Mouse (Mus musculus): ENCODE measurements around the gene Alppl2. TPM values are rescaled to one million over a fixed set of nuclear protein-coding genes. Genes with fewer than 3 reads are reported as not detected.

Alppl2 gene
- not detected in 2 replicates for polyA plus RNA-seq (2015; fragmentation: Nextera tagmentation; extraction: Ambion mirVana)

DNA sequence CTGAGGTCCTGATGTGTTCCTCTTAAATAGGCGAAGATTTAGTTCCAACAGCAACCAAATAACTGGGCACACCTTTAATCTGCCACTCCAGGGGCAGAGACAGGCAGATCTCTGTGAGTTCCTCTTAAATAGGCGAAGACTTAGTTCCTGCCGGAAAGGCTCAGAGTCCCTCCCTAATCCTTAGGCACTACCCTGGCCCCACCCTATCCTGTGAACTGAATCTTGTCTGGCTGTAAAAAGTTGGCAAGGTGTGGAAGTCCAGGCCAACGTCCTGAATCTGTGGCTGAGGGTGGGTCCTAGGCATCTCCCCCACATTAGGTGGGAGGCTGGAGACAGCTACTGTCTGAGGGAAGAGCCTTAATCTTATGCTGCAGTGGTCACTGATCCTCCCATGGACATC, at the start of gene Alppl2:
Gene Alppl2 (minus strand): TSS at position 101 of the 400 bp plus-strand sequence.
- no peak within 1 kb of the TSS for H3K27ac ChIP-seq (ENCODE audit: low read length)
- no peak within 1 kb of the TSS for H3K4me2 ChIP-seq (ENCODE audit: low read length)
- no peaks in the 10 kb centered on the region for H3K27me3 ChIP-seq (replicated peaks; ENCODE audit: control insufficient read depth, insufficient read depth, low read length)
- no peak within 1 kb of the TSS for H3K4me3 ChIP-seq (replicated peaks; ENCODE audit: low read length)
- ATAC-seq = no peak
- no peaks in the 10 kb centered on the region for H3K9me3 ChIP-seq (ENCODE audit: control insufficient read depth, low read length)
- no peaks in the 10 kb centered on the region for H3K4me1 ChIP-seq (replicated peaks; ENCODE audit: control insufficient read depth, insufficient read depth, low read length)
- H3K36me3 ChIP-seq (ENCODE audit: control insufficient read depth, insufficient read depth) = no peaks in the 10 kb centered on the region
- 86% methylated on average over 4 of the region's 4 CpGs for WGBS
- no peak within 1 kb of the TSS for H3K9ac ChIP-seq (replicated peaks; ENCODE audit: low read depth, low read length)

DNA sequence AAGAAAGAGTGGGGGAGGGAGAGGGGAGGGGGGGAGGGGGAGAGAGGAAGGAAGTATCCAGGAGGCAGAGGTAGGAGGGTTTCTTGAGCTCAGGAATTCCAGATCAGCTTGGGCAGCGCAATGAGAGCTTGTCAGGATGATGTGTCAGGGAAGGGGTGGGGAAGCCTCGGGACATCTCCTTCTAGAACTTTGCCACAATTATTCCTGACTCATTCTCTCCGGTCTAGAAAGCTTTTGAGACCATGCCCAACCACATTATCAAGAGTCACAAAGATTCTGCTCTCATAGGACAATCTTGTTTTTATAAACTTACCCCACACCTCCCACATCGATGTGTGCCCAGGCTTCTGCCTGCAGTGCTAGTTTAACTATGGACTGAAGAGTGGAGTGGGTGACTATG, 42.1 kb upstream of the Alppl2 start:
- Histone ChIP-seq H3K36me3 (ENCODE audit: control insufficient read depth, insufficient read depth) (no peaks in the 10 kb centered on the region), H3K27me3 (replicated peaks; ENCODE audit: control insufficient read depth, insufficient read depth, low read length) (peaks cover 6% of the 10 kb centered on the region), H3K9ac (replicated peaks; ENCODE audit: low read depth, low read length) (no peak overlapping the region), H3K4me2 (ENCODE audit: low read length) (no peak overlapping the region), H3K27ac (ENCODE audit: low read length) (no peak overlapping the region), H3K4me1 (replicated peaks; ENCODE audit: control insufficient read depth, insufficient read depth, low read length) (peaks cover 5% of the 10 kb centered on the region; the same call in 1 of the 2 replicates), H3K9me3 (ENCODE audit: control insufficient read depth, low read length) (no peaks in the 10 kb centered on the region), H3K4me3 (replicated peaks; ENCODE audit: low read length) (no peak overlapping the region)
- WGBS = 95% methylated on average over 4 of the region's 4 CpGs
- no peak for ATAC-seq

- Histone ChIP-seq H3K36me3 (ENCODE audit: control insufficient read depth, insufficient read depth) (no peaks in the 10 kb centered on the region), H3K9me3 (ENCODE audit: control insufficient read depth, low read length) (no peaks in the 10 kb centered on the region), H3K4me2 (ENCODE audit: low read length) (peak overlapping the region; percentile 42), H3K27ac (ENCODE audit: low read length) (no peak overlapping the region), H3K27me3 (replicated peaks; ENCODE audit: control insufficient read depth, insufficient read depth, low read length) (peaks cover 14% of the 10 kb centered on the region), H3K9ac (replicated peaks; ENCODE audit: low read depth, low read length) (no peak overlapping the region; the same call in 1 of the 2 replicates), H3K4me1 (replicated peaks; ENCODE audit: control insufficient read depth, insufficient read depth, low read length) (peaks cover 5% of the 10 kb centered on the region; the same call in 1 of the 2 replicates), H3K4me3 (replicated peaks; ENCODE audit: low read length) (peak overlapping the region; percentile 29)
- 0 out of 2 replicates have a peak, but pooled peaks have one; percentile 40 for ATAC-seq
- WGBS = 7% methylated on average over 43 of the region's 43 CpGs
Observed at GRCm38 (mm10) chr1:87127206-87128030, 37.7 kb upstream of the Alppl2 start.

GRCm38 (mm10) chr1:87124673-87125072, 34.9 kb upstream of the Alppl2 start, which contains the start of gene Akp3:
Gene Akp3, plus strand, starts transcription at chr1:87124973.
- Histone ChIP-seq H3K27me3 (replicated peaks; ENCODE audit: control insufficient read depth, insufficient read depth, low read length) (peaks cover 14% of the 10 kb centered on the region), H3K4me1 (replicated peaks; ENCODE audit: control insufficient read depth, insufficient read depth, low read length) (peaks cover 5% of the 10 kb centered on the region; the same call in 1 of the 2 replicates), H3K27ac (ENCODE audit: low read length) (no peak within 1 kb of the TSS), H3K9ac (replicated peaks; ENCODE audit: low read depth, low read length) (no peak within 1 kb of the TSS), H3K36me3 (ENCODE audit: control insufficient read depth, insufficient read depth) (no peaks in the 10 kb centered on the region), H3K9me3 (ENCODE audit: control insufficient read depth, low read length) (no peaks in the 10 kb centered on the region), H3K4me2 (ENCODE audit: low read length) (no peak within 1 kb of the TSS), H3K4me3 (replicated peaks; ENCODE audit: low read length) (no peak within 1 kb of the TSS)
- WGBS = 71% methylated on average over 6 of the region's 6 CpGs
- ATAC-seq = no peak

- Histone ChIP-seq H3K9ac (replicated peaks; ENCODE audit: low read depth, low read length) (no peak overlapping the region), H3K4me3 (replicated peaks; ENCODE audit: low read length) (no peak overlapping the region), H3K4me1 (replicated peaks; ENCODE audit: control insufficient read depth, insufficient read depth, low read length) (no peaks in the 10 kb centered on the region), H3K36me3 (ENCODE audit: control insufficient read depth, insufficient read depth) (no peaks in the 10 kb centered on the region), H3K27ac (ENCODE audit: low read length) (no peak overlapping the region), H3K9me3 (ENCODE audit: control insufficient read depth, low read length) (no peaks in the 10 kb centered on the region), H3K27me3 (replicated peaks; ENCODE audit: control insufficient read depth, insufficient read depth, low read length) (no peaks in the 10 kb centered on the region), H3K4me2 (ENCODE audit: low read length) (no peak overlapping the region)
- 76% methylated on average over 1 of the region's 1 CpGs for WGBS
- no peak for ATAC-seq
Observed at GRCm38 (mm10) chr1:87114784-87115183, 25.1 kb upstream of the Alppl2 start.

DNA sequence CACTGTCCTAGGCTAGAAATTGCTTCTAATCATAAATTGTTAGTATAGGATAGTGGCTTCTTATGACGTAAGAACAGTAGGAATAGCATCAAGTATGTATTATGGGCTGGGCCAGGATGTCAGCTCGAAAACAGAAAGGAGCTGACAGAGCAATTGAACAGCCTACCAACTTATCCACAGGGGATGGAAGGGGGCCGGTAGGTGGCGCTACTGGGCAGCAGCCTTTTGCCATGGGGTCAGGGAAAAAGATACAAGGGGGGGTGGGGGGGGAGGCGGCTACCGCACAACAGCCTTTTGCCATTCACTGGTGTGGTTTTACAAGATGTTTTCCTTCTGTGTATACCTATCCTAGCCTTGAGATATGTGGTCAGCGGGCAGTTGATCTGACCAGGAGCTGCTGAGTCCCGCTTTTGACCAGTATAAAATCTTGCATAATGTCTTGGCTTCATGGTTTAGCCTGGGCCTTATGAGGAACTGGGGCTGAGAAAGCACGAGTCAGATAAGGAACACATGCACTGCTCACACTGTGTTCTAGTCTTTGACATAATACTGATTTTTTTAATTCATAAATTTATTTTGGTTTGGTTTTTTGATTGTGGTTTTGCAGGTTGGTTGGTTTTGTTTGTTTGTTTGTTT, 22.1 kb upstream of the Alppl2 start:
- Histone ChIP-seq H3K4me2 (ENCODE audit: low read length) (no peak overlapping the region), H3K9me3 (ENCODE audit: control insufficient read depth, low read length) (no peaks in the 10 kb centered on the region), H3K9ac (replicated peaks; ENCODE audit: low read depth, low read length) (no peak overlapping the region), H3K4me1 (replicated peaks; ENCODE audit: control insufficient read depth, insufficient read depth, low read length) (no peaks in the 10 kb centered on the region), H3K27me3 (replicated peaks; ENCODE audit: control insufficient read depth, insufficient read depth, low read length) (no peaks in the 10 kb centered on the region), H3K36me3 (ENCODE audit: control insufficient read depth, insufficient read depth) (no peaks in the 10 kb centered on the region), H3K4me3 (replicated peaks; ENCODE audit: low read length) (no peak overlapping the region), H3K27ac (ENCODE audit: low read length) (no peak overlapping the region)
- ATAC-seq = no peak
- 36% methylated on average over 9 of the region's 9 CpGs for WGBS

GRCm38 (mm10) chr1:87108564-87108963, 18.8 kb upstream of the Alppl2 start:
- ATAC-seq = no peak
- 85% methylated on average over 4 of the region's 4 CpGs for WGBS
- H3K27ac ChIP-seq (ENCODE audit: low read length) = no peak overlapping the region
- no peaks in the 10 kb centered on the region for H3K27me3 ChIP-seq (replicated peaks; ENCODE audit: control insufficient read depth, insufficient read depth, low read length)
- H3K4me2 ChIP-seq (ENCODE audit: low read length) = no peak overlapping the region
- no peak overlapping the region for H3K4me3 ChIP-seq (replicated peaks; ENCODE audit: low read length)
- H3K9ac ChIP-seq (replicated peaks; ENCODE audit: low read depth, low read length) = no peak overlapping the region
- no peaks in the 10 kb centered on the region for H3K36me3 ChIP-seq (ENCODE audit: control insufficient read depth, insufficient read depth)
- H3K4me1 ChIP-seq (replicated peaks; ENCODE audit: control insufficient read depth, insufficient read depth, low read length) = no peaks in the 10 kb centered on the region
- H3K9me3 ChIP-seq (ENCODE audit: control insufficient read depth, low read length) = no peaks in the 10 kb centered on the region

GRCm38 (mm10) chr1:87106536-87106935, 16.8 kb upstream of the Alppl2 start:
- no peaks in the 10 kb centered on the region for H3K4me1 ChIP-seq (replicated peaks; ENCODE audit: control insufficient read depth, insufficient read depth, low read length)
- H3K4me3 ChIP-seq (replicated peaks; ENCODE audit: low read length) = no peak overlapping the region
- no peak overlapping the region for H3K9ac ChIP-seq (replicated peaks; ENCODE audit: low read depth, low read length)
- WGBS = 78% methylated on average over 8 of the region's 8 CpGs
- H3K27ac ChIP-seq (ENCODE audit: low read length) = no peak overlapping the region
- H3K27me3 ChIP-seq (replicated peaks; ENCODE audit: control insufficient read depth, insufficient read depth, low read length) = no peaks in the 10 kb centered on the region
- no peaks in the 10 kb centered on the region for H3K9me3 ChIP-seq (ENCODE audit: control insufficient read depth, low read length)
- no peak overlapping the region for H3K4me2 ChIP-seq (ENCODE audit: low read length)
- ATAC-seq = no peak
- no peaks in the 10 kb centered on the region for H3K36me3 ChIP-seq (ENCODE audit: control insufficient read depth, insufficient read depth)

DNA sequence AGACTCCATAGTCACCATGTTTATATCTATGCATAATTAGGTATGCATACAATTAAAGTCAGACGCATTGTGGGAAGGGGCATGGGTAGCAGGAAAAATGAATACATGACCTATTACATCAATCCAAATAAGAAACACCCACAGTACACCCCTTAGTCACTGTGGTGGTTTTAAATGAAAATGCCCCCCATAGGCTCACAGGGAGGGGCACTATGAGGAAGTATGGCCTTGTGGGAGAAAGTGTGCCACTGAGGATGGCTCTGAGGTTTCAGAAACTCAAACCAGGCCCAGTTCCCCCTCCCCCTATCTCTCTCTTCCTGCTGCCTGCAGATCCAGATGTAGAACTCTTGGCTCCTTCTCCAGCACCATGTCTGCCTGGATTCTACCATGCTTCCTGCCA, 14.2 kb upstream of the Alppl2 start:
- H3K9me3 ChIP-seq (ENCODE audit: control insufficient read depth, low read length) = no peaks in the 10 kb centered on the region
- no peak overlapping the region for H3K4me3 ChIP-seq (replicated peaks; ENCODE audit: low read length)
- no peaks in the 10 kb centered on the region for H3K27me3 ChIP-seq (replicated peaks; ENCODE audit: control insufficient read depth, insufficient read depth, low read length)
- H3K36me3 ChIP-seq (ENCODE audit: control insufficient read depth, insufficient read depth) = no peaks in the 10 kb centered on the region
- no peak overlapping the region for H3K4me2 ChIP-seq (ENCODE audit: low read length)
- 55% methylated on average over 1 of the region's 1 CpGs for WGBS
- no peak for ATAC-seq
- no peak overlapping the region for H3K27ac ChIP-seq (ENCODE audit: low read length)
- H3K9ac ChIP-seq (replicated peaks; ENCODE audit: low read depth, low read length) = no peak overlapping the region
- H3K4me1 ChIP-seq (replicated peaks; ENCODE audit: control insufficient read depth, insufficient read depth, low read length) = no peaks in the 10 kb centered on the region

All from forebrain, embryonic 16.5 days (tissue).